Mouse (Mus musculus): ENCODE results near the gene Micu1. TPM values are rescaled to one million over a fixed set of nuclear protein-coding genes. Genes with fewer than 3 reads are reported as not detected.

Micu1 gene
- polyA plus RNA-seq, 1 experiment from 2014 or later = 40.1 TPM

DNA sequence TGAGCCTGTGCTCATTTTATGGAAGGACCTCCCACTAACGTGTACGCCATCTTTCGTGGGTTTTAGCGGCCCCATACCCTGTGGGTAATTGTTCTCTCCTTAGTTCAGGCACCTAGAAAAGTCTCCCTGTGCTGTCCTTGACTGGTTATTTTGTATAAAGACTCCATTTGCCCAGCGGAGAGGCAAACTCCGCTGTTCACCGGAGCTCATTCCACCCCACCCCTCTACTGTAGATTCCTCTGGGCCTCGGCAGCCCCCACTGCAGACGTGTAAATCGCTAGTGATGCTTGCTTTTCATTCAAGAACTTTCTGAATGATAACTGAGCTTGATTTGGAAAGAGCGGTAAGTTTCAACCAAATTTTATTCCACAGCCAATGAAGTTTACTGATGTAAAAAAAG is 53.4 kb downstream of the Micu1 start:
- H3K4me1 ChIP-seq (ENCODE audit: control insufficient read depth, insufficient read depth, low read length) = no peaks in the 10 kb centered on the region
- H3K9ac ChIP-seq (ENCODE audit: low read length) = no peak overlapping the region
- ATAC-seq (replicated peaks; ENCODE audit: extremely low read depth, insufficient read depth, low FRiP score) = no peak
- no peak overlapping the region for H3K4me2 ChIP-seq (ENCODE audit: low read depth, low read length)
- H3K36me3 ChIP-seq (ENCODE audit: control insufficient read depth, insufficient read depth) = peaks cover 4% of the 10 kb centered on the region
- H3K27ac ChIP-seq (ENCODE audit: low read length) = no peak overlapping the region
- H3K9me3 ChIP-seq (replicated peaks; ENCODE audit: control insufficient read depth, low read length) = no peaks in the 10 kb centered on the region; the same call in 1 of the 2 replicates
- H3K27me3 ChIP-seq (ENCODE audit: control insufficient read depth, insufficient read depth, low read length) = no peaks in the 10 kb centered on the region
- H3K4me3 ChIP-seq (ENCODE audit: low read length) = no peak overlapping the region
- WGBS = 83% methylated on average over 11 of the region's 11 CpGs

- Histone ChIP-seq H3K4me2 (ENCODE audit: low read depth, low read length) (no peak overlapping the region), H3K4me3 (ENCODE audit: low read length) (no peak overlapping the region), H3K9me3 (replicated peaks; ENCODE audit: control insufficient read depth, low read length) (no peaks in the 10 kb centered on the region; the same call in 1 of the 2 replicates), H3K9ac (ENCODE audit: low read length) (no peak overlapping the region), H3K4me1 (ENCODE audit: control insufficient read depth, insufficient read depth, low read length) (no peaks in the 10 kb centered on the region), H3K27me3 (ENCODE audit: control insufficient read depth, insufficient read depth, low read length) (no peaks in the 10 kb centered on the region), H3K27ac (ENCODE audit: low read length) (no peak overlapping the region), H3K36me3 (ENCODE audit: control insufficient read depth, insufficient read depth) (peaks cover 4% of the 10 kb centered on the region)
- ATAC-seq (replicated peaks; ENCODE audit: extremely low read depth, insufficient read depth, low FRiP score) = no peak
- 60% methylated on average over 12 of the region's 12 CpGs for WGBS
Measured at GRCm38 (mm10) chr10:59756090-59756489, 53.8 kb downstream of the Micu1 start.

- Histone ChIP-seq H3K36me3 (ENCODE audit: control insufficient read depth, insufficient read depth) (peaks cover 4% of the 10 kb centered on the region), H3K4me1 (ENCODE audit: control insufficient read depth, insufficient read depth, low read length) (no peaks in the 10 kb centered on the region), H3K27me3 (ENCODE audit: control insufficient read depth, insufficient read depth, low read length) (no peaks in the 10 kb centered on the region), H3K9me3 (replicated peaks; ENCODE audit: control insufficient read depth, low read length) (no peaks in the 10 kb centered on the region; the same call in 1 of the 2 replicates), H3K9ac (ENCODE audit: low read length) (no peak overlapping the region), H3K4me2 (ENCODE audit: low read depth, low read length) (no peak overlapping the region), H3K27ac (ENCODE audit: low read length) (no peak overlapping the region), H3K4me3 (ENCODE audit: low read length) (no peak overlapping the region)
- WGBS = 49% methylated on average over 8 of the region's 8 CpGs
- ATAC-seq (replicated peaks; ENCODE audit: extremely low read depth, insufficient read depth, low FRiP score) = no peak
Measured at GRCm38 (mm10) chr10:59756570-59756969, 54.3 kb downstream of the Micu1 start.

DNA sequence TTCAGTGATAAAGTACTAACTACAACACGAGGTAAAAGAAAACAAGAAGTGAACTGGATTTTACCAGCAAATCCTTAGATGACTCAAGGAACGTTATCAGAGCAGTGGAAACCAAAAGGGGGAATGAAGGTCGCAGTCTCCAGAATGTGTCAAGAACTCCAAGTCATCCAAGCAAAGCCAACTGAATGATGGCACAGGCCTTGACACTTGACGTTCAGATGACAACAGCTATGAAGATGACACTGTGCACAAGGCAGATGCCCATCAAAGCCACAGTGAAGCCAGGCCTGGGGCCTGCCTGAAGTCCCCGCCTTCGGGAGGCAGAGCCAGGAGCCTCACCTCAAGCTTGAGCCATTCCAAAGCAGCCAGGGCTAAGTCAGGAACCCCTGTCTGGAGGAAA is 62.5 kb downstream of the Micu1 start:
- H3K9me3 ChIP-seq (replicated peaks; ENCODE audit: control insufficient read depth, low read length) = no peaks in the 10 kb centered on the region
- ATAC-seq (replicated peaks; ENCODE audit: extremely low read depth, insufficient read depth, low FRiP score) = no peak
- no peak overlapping the region for H3K27ac ChIP-seq (ENCODE audit: low read length)
- 83% methylated on average over 6 of the region's 6 CpGs for WGBS
- no peaks in the 10 kb centered on the region for H3K27me3 ChIP-seq (ENCODE audit: control insufficient read depth, insufficient read depth, low read length)
- H3K4me1 ChIP-seq (ENCODE audit: control insufficient read depth, insufficient read depth, low read length) = no peaks in the 10 kb centered on the region
- H3K9ac ChIP-seq (ENCODE audit: low read length) = no peak overlapping the region
- no peak overlapping the region for H3K4me2 ChIP-seq (ENCODE audit: low read depth, low read length)
- H3K4me3 ChIP-seq (ENCODE audit: low read length) = no peak overlapping the region
- no peaks in the 10 kb centered on the region for H3K36me3 ChIP-seq (ENCODE audit: control insufficient read depth, insufficient read depth)

GRCm38 (mm10) chr10:59768369-59769079 is 66.2 kb downstream of the Micu1 start:
- no peak for ATAC-seq (replicated peaks; ENCODE audit: extremely low read depth, insufficient read depth, low FRiP score)
- Histone ChIP-seq H3K27me3 (ENCODE audit: control insufficient read depth, insufficient read depth, low read length) (no peaks in the 10 kb centered on the region), H3K4me1 (ENCODE audit: control insufficient read depth, insufficient read depth, low read length) (no peaks in the 10 kb centered on the region), H3K9ac (ENCODE audit: low read length) (no peak overlapping the region), H3K27ac (ENCODE audit: low read length) (no peak overlapping the region), H3K4me3 (ENCODE audit: low read length) (no peak overlapping the region), H3K36me3 (ENCODE audit: control insufficient read depth, insufficient read depth) (no peaks in the 10 kb centered on the region), H3K9me3 (replicated peaks; ENCODE audit: control insufficient read depth, low read length) (no peaks in the 10 kb centered on the region), H3K4me2 (ENCODE audit: low read depth, low read length) (no peak overlapping the region)
- 39% methylated on average over 13 of the region's 13 CpGs for WGBS

DNA sequence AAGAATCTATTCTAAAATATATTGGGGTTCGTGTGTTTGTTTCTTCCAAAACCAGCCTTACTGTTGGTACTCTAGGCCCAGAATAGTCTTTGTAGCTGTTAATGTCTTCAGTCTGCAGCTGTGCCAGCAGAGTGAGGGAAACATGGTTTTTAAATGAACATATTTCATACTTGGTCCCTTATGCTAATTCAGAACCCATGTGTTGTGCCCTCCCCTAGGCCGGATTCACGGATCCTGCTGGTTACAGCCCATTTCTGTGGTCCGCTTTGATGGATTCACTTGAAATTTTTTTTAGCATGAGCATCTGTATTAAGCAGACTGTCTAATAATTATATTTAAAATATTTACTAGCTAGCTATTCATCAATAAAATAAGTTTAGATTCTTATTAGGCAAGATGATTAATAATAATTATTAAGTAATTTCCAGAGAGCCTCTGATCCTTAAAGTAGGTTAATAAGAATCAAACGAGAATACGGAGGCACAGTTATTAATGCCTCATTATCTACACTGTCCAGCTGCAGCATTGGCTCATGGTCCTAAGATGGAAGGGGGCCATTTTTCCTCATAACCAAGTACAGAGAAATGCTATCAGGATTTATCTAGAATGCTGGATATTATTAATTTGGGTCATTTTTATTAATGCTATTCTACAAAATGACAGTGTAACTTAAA is 69.2 kb downstream of the Micu1 start:
- Histone ChIP-seq H3K9me3 (replicated peaks; ENCODE audit: control insufficient read depth, low read length) (no peaks in the 10 kb centered on the region), H3K27ac (ENCODE audit: low read length) (no peak overlapping the region), H3K9ac (ENCODE audit: low read length) (no peak overlapping the region), H3K4me2 (ENCODE audit: low read depth, low read length) (no peak overlapping the region), H3K4me1 (ENCODE audit: control insufficient read depth, insufficient read depth, low read length) (no peaks in the 10 kb centered on the region), H3K27me3 (ENCODE audit: control insufficient read depth, insufficient read depth, low read length) (no peaks in the 10 kb centered on the region), H3K4me3 (ENCODE audit: low read length) (no peak overlapping the region), H3K36me3 (ENCODE audit: control insufficient read depth, insufficient read depth) (no peaks in the 10 kb centered on the region)
- no peak for ATAC-seq (replicated peaks; ENCODE audit: extremely low read depth, insufficient read depth, low FRiP score)
- WGBS = 85% methylated on average over 6 of the region's 6 CpGs

DNA sequence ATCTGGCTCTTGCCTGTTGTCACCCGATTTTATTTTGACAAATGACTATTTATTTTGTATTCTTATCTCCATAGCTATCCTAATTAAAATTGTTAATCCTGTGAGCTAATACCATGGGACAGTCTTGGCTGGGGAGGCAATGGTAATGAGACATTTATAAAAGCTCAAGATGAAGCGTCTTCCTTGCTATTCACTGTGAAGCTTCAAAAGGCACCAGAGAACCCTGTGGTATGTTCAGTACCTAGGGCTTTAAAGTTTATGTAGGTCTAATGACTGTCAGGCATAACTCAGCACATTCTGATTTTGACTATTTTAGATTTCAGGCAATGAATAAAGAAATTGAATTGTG is 69.7 kb downstream of the Micu1 start:
- no peak for ATAC-seq (replicated peaks; ENCODE audit: extremely low read depth, insufficient read depth, low FRiP score)
- H3K27me3 ChIP-seq (ENCODE audit: control insufficient read depth, insufficient read depth, low read length) = no peaks in the 10 kb centered on the region
- H3K27ac ChIP-seq (ENCODE audit: low read length) = no peak overlapping the region
- H3K4me3 ChIP-seq (ENCODE audit: low read length) = no peak overlapping the region
- no peaks in the 10 kb centered on the region for H3K9me3 ChIP-seq (replicated peaks; ENCODE audit: control insufficient read depth, low read length)
- 77% methylated on average over 2 of the region's 2 CpGs for WGBS
- no peaks in the 10 kb centered on the region for H3K36me3 ChIP-seq (ENCODE audit: control insufficient read depth, insufficient read depth)
- no peak overlapping the region for H3K4me2 ChIP-seq (ENCODE audit: low read depth, low read length)
- H3K9ac ChIP-seq (ENCODE audit: low read length) = no peak overlapping the region
- peaks cover 2% of the 10 kb centered on the region; the same call in 1 of the 2 replicates for H3K4me1 ChIP-seq (ENCODE audit: control insufficient read depth, insufficient read depth, low read length)

DNA sequence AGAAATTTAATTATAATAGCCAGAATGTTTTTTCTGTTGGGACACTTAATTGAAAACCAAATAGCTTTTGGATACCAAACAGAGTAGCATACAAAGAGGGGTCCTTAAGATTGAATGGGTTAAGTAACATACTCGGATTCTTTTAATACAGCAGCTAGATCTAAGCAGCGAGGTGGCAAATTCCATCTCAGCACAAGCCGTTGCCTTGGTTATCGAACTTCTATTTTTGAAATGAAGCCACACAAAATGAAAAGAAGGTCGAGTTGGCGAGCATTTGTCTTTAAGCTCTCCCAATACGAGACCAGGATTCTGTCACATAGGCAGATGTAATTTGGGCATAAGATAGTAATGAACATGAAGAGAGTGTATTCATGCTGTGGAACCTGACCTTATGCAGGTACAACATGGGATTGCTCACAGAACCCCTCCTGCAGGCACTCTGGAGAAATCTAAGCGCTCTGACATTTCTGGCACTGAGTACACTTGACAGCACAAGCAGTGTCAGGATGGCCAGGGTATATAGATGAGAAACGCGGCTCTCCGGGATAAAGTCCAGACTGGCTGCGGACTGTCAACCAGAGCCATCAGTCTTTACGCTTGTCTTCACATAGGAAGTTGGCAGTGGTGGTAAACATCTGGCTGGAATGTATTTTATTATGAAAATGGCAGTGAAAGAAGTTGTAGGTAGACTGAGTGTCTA is 71.3 kb downstream of the Micu1 start:
- no peak for ATAC-seq (replicated peaks; ENCODE audit: extremely low read depth, insufficient read depth, low FRiP score)
- H3K36me3 ChIP-seq (ENCODE audit: control insufficient read depth, insufficient read depth) = no peaks in the 10 kb centered on the region
- no peak overlapping the region for H3K4me3 ChIP-seq (ENCODE audit: low read length)
- H3K9me3 ChIP-seq (replicated peaks; ENCODE audit: control insufficient read depth, low read length) = no peaks in the 10 kb centered on the region
- H3K9ac ChIP-seq (ENCODE audit: low read length) = no peak overlapping the region
- H3K27ac ChIP-seq (ENCODE audit: low read length) = no peak overlapping the region
- WGBS = 63% methylated on average over 13 of the region's 13 CpGs
- H3K4me2 ChIP-seq (ENCODE audit: low read depth, low read length) = no peak overlapping the region
- peaks cover 8% of the 10 kb centered on the region for H3K4me1 ChIP-seq (ENCODE audit: control insufficient read depth, insufficient read depth, low read length)
- H3K27me3 ChIP-seq (ENCODE audit: control insufficient read depth, insufficient read depth, low read length) = no peaks in the 10 kb centered on the region

- no peak overlapping the region for H3K27ac ChIP-seq (ENCODE audit: low read length)
- no peak overlapping the region for H3K4me2 ChIP-seq (ENCODE audit: low read depth, low read length)
- ATAC-seq (replicated peaks; ENCODE audit: extremely low read depth, insufficient read depth, low FRiP score) = no peak
- H3K36me3 ChIP-seq (ENCODE audit: control insufficient read depth, insufficient read depth) = no peaks in the 10 kb centered on the region
- H3K4me1 ChIP-seq (ENCODE audit: control insufficient read depth, insufficient read depth, low read length) = peaks cover 8% of the 10 kb centered on the region
- H3K9ac ChIP-seq (ENCODE audit: low read length) = no peak overlapping the region
- H3K4me3 ChIP-seq (ENCODE audit: low read length) = no peak overlapping the region
- 67% methylated on average over 3 of the region's 3 CpGs for WGBS
- H3K9me3 ChIP-seq (replicated peaks; ENCODE audit: control insufficient read depth, low read length) = no peaks in the 10 kb centered on the region
- H3K27me3 ChIP-seq (ENCODE audit: control insufficient read depth, insufficient read depth, low read length) = no peaks in the 10 kb centered on the region
Measured at GRCm38 (mm10) chr10:59774141-59774534, 71.9 kb downstream of the Micu1 start.

Measured in heart, embryonic 16.5 days (tissue).